Mouse (Mus musculus) adrenal gland, adult 2 months (tissue): Measurements from ENCODE around the gene Mcub. TPM values are rescaled to one million over a fixed set of nuclear protein-coding genes. Genes with fewer than 3 reads are reported as not detected.

Source experiments
- DNase-seq: peaks from one replicate; pipeline ENCODE4 v3.0.0; 2021
- polyA plus RNA-seq: library from polyadenylated mRNA; depleted of rRNA; stranded (reverse); fragments of >200 nt; gene quantifications from 2 replicates; pipeline ENCODE4 v1.2.3, GENCODE M21; 2012
- total RNA-seq, 2 experiments: library from RNA; stranded (reverse); gene quantifications; 2 replicates each; pipeline ENCODE4 v1.2.3; 2021

Gene Mcub
- total and polyA plus RNA-seq, 3 experiments: 6.9 to 15.3 (median 7.9) TPM

DNA sequence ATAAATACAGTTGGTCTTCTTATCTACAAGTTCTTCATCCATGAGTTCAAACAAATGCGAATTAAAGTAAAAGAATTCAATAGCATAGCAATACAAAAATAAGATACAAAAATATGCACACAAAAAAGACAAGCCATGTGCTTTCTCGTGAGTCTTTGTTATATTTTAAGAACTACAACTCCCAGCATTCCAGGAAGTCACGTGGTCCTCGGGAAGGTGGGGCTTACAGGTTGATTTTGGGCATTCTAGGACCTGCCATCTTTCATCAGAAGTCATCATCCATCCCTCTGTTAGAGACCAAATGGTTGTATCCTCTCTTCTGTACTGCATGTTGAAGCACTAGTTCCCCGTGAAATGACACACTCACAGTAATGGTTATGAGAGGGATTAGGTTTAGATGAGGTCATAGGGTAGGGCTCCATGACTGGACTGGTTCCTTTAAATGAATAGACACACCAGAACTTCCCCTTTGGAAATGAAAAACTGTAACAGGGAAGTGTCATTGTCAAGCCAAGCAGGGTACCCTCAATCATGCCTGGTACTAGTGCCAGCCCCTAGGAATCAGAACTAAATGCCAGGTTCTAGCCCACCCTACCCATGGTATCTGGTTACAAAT lies 20.7 kb downstream of the Mcub start:
- DNase-seq: no peak

- DNase-seq: peak; percentile 8
Observed at GRCm38 (mm10) chr3:129948359-129948758, 21.6 kb downstream of the Mcub start.

DNA sequence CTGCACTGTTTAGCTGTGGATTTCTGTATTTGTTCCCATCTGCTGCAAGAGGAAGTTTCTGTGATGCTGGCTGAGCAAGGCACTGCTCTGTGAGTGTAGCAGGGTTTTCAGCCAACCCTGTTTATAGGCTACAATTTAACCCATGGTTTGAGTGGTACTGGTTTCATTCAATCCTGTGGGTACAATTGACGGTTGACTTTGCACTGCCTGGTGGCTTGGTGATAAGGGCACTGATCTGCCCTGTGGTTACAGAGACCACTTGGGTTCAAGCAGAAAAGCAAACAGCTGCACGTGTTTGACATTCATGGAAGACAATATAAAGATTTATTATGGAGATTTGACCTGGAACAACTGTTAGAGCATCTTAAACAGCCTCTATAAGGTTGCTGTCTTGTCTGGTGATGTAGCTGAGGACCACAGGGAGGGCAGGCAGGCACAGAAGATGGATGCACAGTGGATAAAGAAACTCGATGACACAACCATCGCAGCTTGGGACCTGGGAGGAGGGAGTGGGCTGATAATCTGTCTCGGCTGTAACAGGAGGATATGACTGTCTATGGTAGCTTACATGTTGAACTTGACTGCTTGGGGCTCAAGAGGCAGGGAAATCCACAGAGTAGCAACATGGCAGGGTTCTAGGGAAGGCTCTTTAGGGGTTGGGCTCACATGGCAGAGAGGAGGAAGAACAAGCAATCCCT lies 23.6 kb downstream of the Mcub start:
- no peak for DNase-seq

GRCm38 (mm10) chr3:129943813-129944212 lies 26.2 kb downstream of the Mcub start:
- DNase-seq: no peak

DNA sequence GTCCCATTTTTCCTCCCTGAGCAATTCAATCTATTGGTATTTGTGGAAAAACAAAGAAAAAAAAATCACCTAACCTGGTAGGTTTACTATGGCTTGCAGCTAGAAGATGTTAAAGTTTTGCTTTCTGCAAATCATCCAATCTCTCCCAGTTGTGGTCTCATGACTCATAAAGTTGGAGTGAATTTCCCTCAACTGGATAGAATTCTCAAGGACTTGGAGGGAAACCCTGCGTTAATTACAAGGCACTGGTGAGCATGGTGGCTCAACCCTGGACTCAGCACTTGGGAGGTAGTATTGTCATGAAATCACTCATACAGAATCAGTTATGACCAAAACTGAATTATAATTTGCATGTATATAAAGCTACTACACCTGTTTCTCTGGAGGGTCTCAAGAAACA lies 28.7 kb downstream of the Mcub start:
- DNase-seq: no peak

- DNase-seq: no peak
Observed at GRCm38 (mm10) chr3:129940780-129941179, 29.2 kb downstream of the Mcub start.

- no peak for DNase-seq
Observed at GRCm38 (mm10) chr3:129939058-129939457, 30.9 kb downstream of the Mcub start.

DNA sequence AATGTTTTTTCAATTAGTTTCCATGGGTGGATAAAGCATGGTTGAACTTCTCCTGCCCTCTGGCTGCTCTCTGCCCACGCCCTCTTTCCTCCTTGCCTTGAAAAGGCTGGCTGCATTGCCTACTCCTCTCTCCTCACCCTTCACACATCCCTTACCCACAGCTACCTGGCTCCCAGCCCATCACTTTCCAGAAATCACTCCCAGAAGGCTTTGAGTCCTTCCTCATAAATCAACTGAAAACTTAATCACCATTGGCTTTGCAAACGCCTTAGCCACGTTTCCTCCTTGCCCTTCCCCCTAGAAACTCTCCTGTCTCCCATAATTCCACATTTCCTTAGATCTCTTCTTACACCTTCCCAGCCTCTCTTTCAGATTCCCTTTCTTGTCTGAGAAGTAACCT lies 32.2 kb downstream of the Mcub start:
- peak; percentile 59 for DNase-seq

GRCm38 (mm10) chr3:129936561-129936960 lies 33.4 kb downstream of the Mcub start:
- peak; percentile 52 for DNase-seq

DNA sequence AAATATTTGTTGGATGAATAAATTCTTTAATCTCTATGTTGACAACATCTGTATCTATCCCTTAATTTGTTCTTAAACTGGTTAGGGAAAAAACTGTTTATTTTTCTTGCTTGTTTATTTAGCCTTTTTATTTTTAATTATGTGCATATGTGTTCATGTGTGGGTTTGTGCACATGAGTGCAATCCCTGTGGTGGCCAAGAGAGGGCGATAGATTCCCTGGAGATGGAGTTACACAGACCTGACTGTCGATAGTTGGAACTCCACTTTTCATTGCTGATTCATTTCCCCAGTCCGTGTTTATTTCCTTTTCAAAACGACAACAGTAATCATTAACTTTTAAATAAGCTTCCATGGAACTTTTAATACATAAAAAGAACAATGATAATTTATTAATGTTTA lies 37.6 kb downstream of the Mcub start:
- no peak for DNase-seq

GRCm38 (mm10) chr3:129930213-129930778 lies 39.7 kb downstream of the Mcub start:
- DNase-seq: peak; percentile 33

DNA sequence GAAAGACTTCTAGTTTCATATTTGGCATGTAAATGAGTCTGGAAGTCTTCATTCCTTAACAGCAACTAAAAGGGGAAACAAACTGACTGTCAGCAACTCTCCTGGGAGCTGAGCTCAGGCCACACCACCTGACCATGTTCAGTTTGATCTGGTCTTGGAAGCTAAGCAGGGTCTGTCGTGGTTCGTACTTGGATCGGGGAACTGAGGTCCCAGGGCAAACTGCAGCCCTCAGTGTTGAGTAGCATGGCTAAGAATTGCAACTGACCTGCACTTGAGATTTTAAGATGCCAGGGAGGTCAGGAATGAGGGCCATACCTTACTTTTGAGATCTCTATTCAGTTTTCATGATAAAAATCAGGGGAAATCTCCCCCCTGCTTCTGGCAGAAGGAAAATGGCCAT lies 44.1 kb downstream of the Mcub start:
- DNase-seq: no peak

GRCm38 (mm10) chr3:129923581-129923980 lies 46.4 kb downstream of the Mcub start:
- DNase-seq: no peak

DNA sequence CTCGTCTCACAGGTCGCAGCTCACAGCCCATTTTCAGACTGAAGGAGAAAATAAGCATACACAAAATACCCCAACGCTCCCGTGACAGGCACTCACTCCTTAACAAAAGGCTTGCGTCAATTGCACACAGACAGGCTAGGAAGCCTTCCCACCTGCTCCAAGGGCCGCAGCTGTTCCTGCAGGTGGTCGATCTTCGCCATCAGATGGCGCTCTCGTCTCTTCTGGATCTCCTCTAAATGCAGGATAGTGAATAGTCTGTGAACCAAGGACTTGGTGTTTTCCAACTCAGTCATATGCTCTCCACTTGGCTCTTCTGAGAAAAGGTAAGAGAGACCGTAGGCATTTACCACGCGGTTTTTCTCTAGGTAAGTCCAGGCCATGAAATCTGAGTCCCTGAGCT lies 51.6 kb downstream of the Mcub start:
- peak; percentile 59 for DNase-seq

- peak; percentile 41 for DNase-seq
Observed at GRCm38 (mm10) chr3:129917424-129917823, 52.6 kb downstream of the Mcub start.

DNA sequence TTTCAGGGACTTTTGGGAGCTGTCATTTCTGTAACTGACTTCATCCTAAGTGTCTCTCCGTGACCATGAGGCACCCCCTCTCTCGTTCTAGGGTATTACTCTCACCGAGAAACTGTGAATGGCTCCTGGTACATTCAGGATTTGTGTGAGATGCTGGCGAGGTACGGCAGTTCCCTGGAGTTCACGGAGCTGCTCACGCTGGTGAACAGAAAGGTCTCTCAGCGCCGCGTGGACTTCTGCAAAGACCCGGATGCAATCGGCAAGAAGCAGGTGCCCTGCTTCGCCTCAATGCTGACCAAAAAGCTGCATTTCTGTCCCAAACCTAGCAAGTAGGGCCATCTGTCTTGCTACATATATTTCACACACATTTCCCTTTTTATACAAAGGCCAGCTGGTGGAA lies 56.8 kb downstream of the Mcub start:
- no peak for DNase-seq

GRCm38 (mm10) chr3:129912025-129912424 lies 58.0 kb downstream of the Mcub start:
- DNase-seq: no peak

DNA sequence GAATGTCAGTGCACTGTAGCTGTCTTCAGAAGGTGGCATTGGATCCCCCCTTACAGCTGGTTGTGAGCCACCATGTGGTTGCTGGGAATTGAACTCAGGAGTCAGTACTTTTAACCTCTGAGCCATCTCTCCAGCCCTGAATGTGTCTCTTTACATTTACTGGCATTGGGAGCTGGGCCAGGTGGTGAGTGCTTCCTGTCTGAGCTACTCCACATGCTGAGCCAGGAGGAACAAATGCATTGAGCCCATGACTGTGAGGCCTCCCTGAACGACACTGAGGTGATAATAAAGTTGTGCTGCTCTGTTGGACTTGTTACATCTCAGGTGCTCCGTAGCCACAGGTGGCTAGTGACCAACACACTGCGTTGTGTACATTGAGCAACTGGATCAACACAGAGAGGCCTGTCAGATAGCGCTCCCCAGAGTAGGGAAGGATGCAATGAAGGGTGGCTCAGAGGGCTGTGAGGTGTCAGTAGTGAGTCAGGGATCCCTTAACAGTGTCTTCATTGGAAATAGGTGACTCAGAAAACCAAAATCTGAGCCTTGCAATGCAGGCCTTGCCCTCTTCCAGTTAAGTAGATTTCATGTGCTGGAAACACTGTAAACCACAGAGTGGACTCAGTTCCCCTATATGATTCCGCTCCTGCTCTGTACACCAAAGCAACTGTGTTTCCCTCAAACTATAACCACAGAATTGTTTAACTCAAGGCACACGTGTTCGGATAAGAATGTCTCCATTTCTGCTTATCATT lies 65.4 kb downstream of the Mcub start:
- DNase-seq: peak; percentile 43

DNA sequence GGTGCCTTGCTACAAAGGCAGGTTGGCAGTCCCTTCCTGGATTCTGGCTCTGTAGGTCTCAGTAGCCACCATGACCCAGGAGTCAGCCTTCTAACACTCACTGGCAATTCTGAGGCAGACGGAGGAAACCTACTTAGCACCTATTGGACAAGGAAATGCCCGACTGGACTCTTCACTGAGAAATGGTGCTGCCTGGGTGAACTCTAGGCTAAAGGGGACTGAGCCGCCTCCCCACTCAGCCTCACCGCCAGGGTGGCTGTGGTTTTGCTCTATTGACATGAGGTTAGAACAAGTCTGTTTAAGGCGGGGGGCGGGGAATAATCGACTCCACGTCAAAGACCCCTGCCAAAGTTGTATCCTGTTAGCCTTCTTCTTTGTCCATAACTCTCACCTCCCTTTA lies 66.1 kb downstream of the Mcub start:
- DNase-seq: no peak

- DNase-seq: no peak
Observed at GRCm38 (mm10) chr3:129903369-129903768, 66.6 kb downstream of the Mcub start.

- DNase-seq: peak; percentile 94
Observed at GRCm38 (mm10) chr3:129901271-129901809, 68.7 kb downstream of the Mcub start, which contains the start of gene Casp6. Gene Casp6 (plus strand): TSS chr3:129901425.

DNA sequence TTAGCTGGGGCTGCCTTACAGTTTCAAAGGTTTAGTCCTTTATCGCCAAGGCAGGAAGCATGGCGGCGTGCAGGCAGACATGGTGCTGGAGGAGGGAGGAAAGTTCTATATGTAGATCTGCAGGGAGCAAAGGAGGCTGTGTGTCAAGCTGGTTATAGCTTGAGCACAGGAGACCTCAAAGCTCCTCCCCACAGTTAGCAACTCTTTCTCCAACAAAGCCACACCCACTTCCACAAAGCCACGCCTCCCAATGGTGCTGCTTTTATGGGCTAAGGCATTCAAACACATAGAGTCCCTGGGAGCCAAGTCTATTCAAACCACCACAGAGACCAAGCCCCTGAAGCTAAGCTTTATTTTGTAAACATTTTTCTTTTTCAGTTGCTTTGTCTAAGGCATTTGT lies 71.1 kb downstream of the Mcub start:
- DNase-seq: no peak

GRCm38 (mm10) chr3:129896591-129896990 lies 73.4 kb downstream of the Mcub start:
- DNase-seq: no peak
